Mouse (Mus musculus) MEL (cell line): ENCODE data around the gene Rab34. TPM values are rescaled to one million over a fixed set of nuclear protein-coding genes. Genes with fewer than 3 reads are reported as not detected.
A peak's percentile ranks its signal among the peaks of the same experiment; 100 is the strongest.

ENCODE experiments used
- DNase-seq: peaks from one replicate; pipeline ENCODE4 v3.0.0; 2011; ENCODE audit warnings: low read depth, low spot score
- H3K27ac ChIP-seq: 2 replicates; pipeline ENCODE4 v1.5.1; 2012; ENCODE audit warnings: low read depth, mild to moderate bottlenecking, control low read depth, low read length, moderate library complexity; ENCODE audit not compliant: control insufficient read depth
- H3K27me3 ChIP-seq, 2 experiments: fragments of 150-350 bp in 1 of 2; sonication (generic) in 1 of 2; 2 replicates each; pipeline ENCODE4 v1.6.1; 2012; ENCODE audit warnings: low read length in 2 of 2, mild to moderate bottlenecking in 2 of 2, improper control_type of control experiment in 1 of 2, moderate library complexity in 1 of 2; ENCODE audit not compliant: insufficient read depth in 2 of 2, control insufficient read depth in 1 of 2
- H3K36me3 ChIP-seq, 2 experiments: 2 replicates each; pipeline ENCODE4 v1.6.1; 2012 to 2014; ENCODE audit warnings: low read length in 2 of 2, improper control_type of control experiment in 1 of 2, inconsistent platforms in 1 of 2, mild to moderate bottlenecking in 1 of 2; ENCODE audit not compliant: insufficient read depth in 2 of 2, control insufficient read depth in 1 of 2
- H3K4me1 ChIP-seq, 2 experiments: fragments of 150-350 bp in 1 of 2; sonication (generic) in 1 of 2; 2 replicates each; pipeline ENCODE4 v1.6.1; 2012; ENCODE audit warnings: low read length in 2 of 2, improper control_type of control experiment in 1 of 2, mild to moderate bottlenecking in 1 of 2; ENCODE audit not compliant: insufficient read depth in 2 of 2, control insufficient read depth in 1 of 2
- H3K4me3 ChIP-seq, 2 experiments: fragments of 150-350 bp in 1 of 2; sonication (generic) in 1 of 2; 2 replicates each; pipeline ENCODE4 v1.5.1; 2012; ENCODE audit warnings: low read depth in 2 of 2, low read length in 2 of 2, mild to moderate bottlenecking in 2 of 2, moderate library complexity in 2 of 2, control low read depth in 1 of 2, improper control_type of control experiment in 1 of 2; ENCODE audit not compliant: control insufficient read depth in 1 of 2, insufficient read depth in 1 of 2
- H3K79me2 ChIP-seq: 2 replicates; pipeline ENCODE4 v1.6.1; 2012; ENCODE audit warnings: mild to moderate bottlenecking, low read length, moderate library complexity; ENCODE audit not compliant: control insufficient read depth, poor library complexity, insufficient read depth
- H3K9ac ChIP-seq: 2 replicates; pipeline ENCODE4 v1.6.1; 2012; ENCODE audit warnings: low read depth, mild to moderate bottlenecking, control low read depth, low read length, moderate library complexity; ENCODE audit not compliant: control insufficient read depth, poor library complexity, severe bottlenecking
- H3K9me3 ChIP-seq: fragments of 150-350 bp; sonication (generic); replicated peaks from 2 replicates; pipeline ENCODE4 v1.6.1; 2012; ENCODE audit warnings: mild to moderate bottlenecking, low read length, improper control_type of control experiment, moderate library complexity; ENCODE audit not compliant: insufficient read depth
- CHD1 ChIP-seq: IDR thresholded peaks from 2 replicates; pipeline ENCODE4 v1.6.1; 2012; ENCODE audit warnings: low read depth, mild to moderate bottlenecking, inconsistent platforms, low read length, improper control_type of control experiment
- CHD2 ChIP-seq: IDR thresholded peaks from 2 replicates; pipeline ENCODE4 v1.6.1; 2011; ENCODE audit warnings: low read length, improper control_type of control experiment
- CTCF ChIP-seq, 3 experiments: IDR thresholded peaks in 2 of 3; conservative IDR thresholded peaks in 1 of 3; 2 replicates each; pipeline ENCODE4 v1.5.1; 2011 to 2012; ENCODE audit warnings: low read length in 3 of 3, low read depth in 2 of 3, mild to moderate bottlenecking in 2 of 3, improper control_type of control experiment in 1 of 3, inconsistent platforms in 1 of 3, mixed read lengths in 1 of 3, moderate library complexity in 1 of 3; ENCODE audit not compliant: control insufficient read depth in 1 of 3, insufficient read depth in 1 of 3, poor library complexity in 1 of 3, severe bottlenecking in 1 of 3
- ELF1 ChIP-seq: IDR thresholded peaks from 2 replicates; pipeline ENCODE4 v1.6.1; 2014; ENCODE audit warnings: low read depth, mild to moderate bottlenecking, inconsistent platforms, low read length, improper control_type of control experiment, moderate library complexity
- EP300 ChIP-seq, 2 experiments: IDR thresholded peaks; 2 replicates each; pipeline ENCODE4 v1.6.1; 2011; ENCODE audit warnings: improper control_type of control experiment in 2 of 2, low read length in 2 of 2, low read depth in 1 of 2, mild to moderate bottlenecking in 1 of 2
- ETS1 ChIP-seq: IDR thresholded peaks from 2 replicates; pipeline ENCODE4 v1.6.1; 2012; ENCODE audit warnings: low read depth, mild to moderate bottlenecking, inconsistent platforms, low read length, improper control_type of control experiment, moderate library complexity
- GABPA ChIP-seq: IDR thresholded peaks from 2 replicates; pipeline ENCODE4 v1.6.1; 2012; ENCODE audit warnings: low read depth, mild to moderate bottlenecking, inconsistent platforms, low read length, improper control_type of control experiment, moderate library complexity
- GATA1 ChIP-seq: IDR thresholded peaks from 2 replicates; pipeline ENCODE4 v1.6.1; 2011; ENCODE audit warnings: low read depth, low read length, improper control_type of control experiment
- MAX ChIP-seq: IDR thresholded peaks from 2 replicates; pipeline ENCODE4 v1.6.1; 2011; ENCODE audit warnings: low read length, improper control_type of control experiment
- MAZ ChIP-seq: IDR thresholded peaks from 2 replicates; pipeline ENCODE4 v1.6.1; 2012; ENCODE audit warnings: low read depth, mild to moderate bottlenecking, inconsistent platforms, low read length, improper control_type of control experiment
- MEF2A ChIP-seq: IDR thresholded peaks from 2 replicates; pipeline ENCODE4 v1.6.1; 2014; ENCODE audit warnings: low read depth, mild to moderate bottlenecking, inconsistent platforms, low read length, improper control_type of control experiment; ENCODE audit not compliant: poor library complexity, insufficient replicate concordance, severe bottlenecking; ENCODE audit errors: extremely low read depth
- MXI1 ChIP-seq: IDR thresholded peaks from 2 replicates; pipeline ENCODE4 v1.6.1; 2011; ENCODE audit warnings: mild to moderate bottlenecking, low read depth, low read length, improper control_type of control experiment
- MYC ChIP-seq: IDR thresholded peaks from 2 replicates; pipeline ENCODE4 v1.6.1; 2011; ENCODE audit warnings: low read depth, mild to moderate bottlenecking, low read length, improper control_type of control experiment, moderate library complexity
- NELFE ChIP-seq: IDR thresholded peaks from 2 replicates; pipeline ENCODE4 v1.6.1; 2011; ENCODE audit warnings: low read depth, low read length, improper control_type of control experiment
- NRF1 ChIP-seq: IDR thresholded peaks from 2 replicates; pipeline ENCODE4 v1.6.1; 2014; ENCODE audit warnings: low read depth, mild to moderate bottlenecking, inconsistent platforms, low read length, improper control_type of control experiment, moderate library complexity; ENCODE audit not compliant: poor library complexity, insufficient read depth, severe bottlenecking
- POLR2A ChIP-seq, 2 experiments: IDR thresholded peaks; 2 replicates each; pipeline ENCODE4 v1.6.1; 2011 to 2012; ENCODE audit warnings: low read length in 2 of 2, mild to moderate bottlenecking in 2 of 2, control low read depth in 1 of 2, improper control_type of control experiment in 1 of 2, low read depth in 1 of 2, moderate library complexity in 1 of 2; ENCODE audit not compliant: control insufficient read depth in 1 of 2, insufficient read depth in 1 of 2, poor library complexity in 1 of 2
- RCOR1 ChIP-seq: IDR thresholded peaks from 2 replicates; pipeline ENCODE4 v1.6.1; 2012; ENCODE audit warnings: low read depth, mild to moderate bottlenecking, inconsistent platforms, low read length, improper control_type of control experiment
- SIN3A ChIP-seq: IDR thresholded peaks from 2 replicates; pipeline ENCODE4 v1.6.1; 2012; ENCODE audit warnings: low read length, improper control_type of control experiment, inconsistent platforms
- SMC3 ChIP-seq: IDR thresholded peaks from 2 replicates; pipeline ENCODE4 v1.6.1; 2011; ENCODE audit warnings: low read depth, low read length, improper control_type of control experiment
- TAL1 ChIP-seq: IDR thresholded peaks from 2 replicates; pipeline ENCODE4 v1.6.1; 2012; ENCODE audit warnings: mild to moderate bottlenecking, inconsistent platforms, low read length, moderate library complexity, mixed read lengths
- TCF12 ChIP-seq: IDR thresholded peaks from 2 replicates; pipeline ENCODE4 v1.6.1; 2014; ENCODE audit warnings: low read depth, mild to moderate bottlenecking, inconsistent platforms, low read length, improper control_type of control experiment, moderate library complexity
- USF1 ChIP-seq: IDR thresholded peaks from 2 replicates; pipeline ENCODE4 v1.6.1; 2014; ENCODE audit warnings: low read depth, mild to moderate bottlenecking, inconsistent platforms, low read length, improper control_type of control experiment, moderate library complexity
- USF2 ChIP-seq, 2 experiments: IDR thresholded peaks; 2 replicates each; pipeline ENCODE4 v1.6.1; 2011 to 2012; ENCODE audit warnings: improper control_type of control experiment in 2 of 2, low read length in 2 of 2, borderline replicate concordance in 1 of 2, inconsistent platforms in 1 of 2, low read depth in 1 of 2, mild to moderate bottlenecking in 1 of 2; ENCODE audit not compliant: insufficient read depth in 1 of 2
- ZC3H11A ChIP-seq: IDR thresholded peaks from 2 replicates; pipeline ENCODE4 v1.6.1; 2012; ENCODE audit warnings: low read depth, mild to moderate bottlenecking, inconsistent platforms, low read length, improper control_type of control experiment
- ZMIZ1 ChIP-seq: IDR thresholded peaks from 2 replicates; pipeline ENCODE4 v1.6.1; 2012; ENCODE audit warnings: low read depth, mild to moderate bottlenecking, inconsistent platforms, low read length, improper control_type of control experiment, moderate library complexity
- ZNF384 ChIP-seq: IDR thresholded peaks from 2 replicates; pipeline ENCODE4 v1.6.1; 2012; ENCODE audit warnings: low read depth, mild to moderate bottlenecking, inconsistent platforms, low read length, improper control_type of control experiment
- polyA plus RNA-seq, 2 experiments: library from polyadenylated mRNA; stranded (reverse) in 1 of 2; unstranded in 1 of 2; fragments of >175 nt in 1 of 2; fragments of >200 nt in 1 of 2; gene quantifications; 2 replicates each; pipeline versions ENCODE4 v1.2.1 to v1.2.4; 2012; ENCODE audit warnings: low replicate concordance in 2 of 2, low read depth in 1 of 2; ENCODE audit not compliant: insufficient read length in 2 of 2, insufficient read depth in 1 of 2, missing spikeins in 1 of 2
- total RNA-seq: library from RNA; depleted of rRNA; stranded (reverse); fragments of 300-350 nt; gene quantifications from 2 replicates; pipeline ENCODE4 v1.2.3, GENCODE M21; 2012

Rab34 gene
- total and polyA plus RNA-seq, 3 experiments: 20.8 to 42.9 TPM; not detected in 1

DNA sequence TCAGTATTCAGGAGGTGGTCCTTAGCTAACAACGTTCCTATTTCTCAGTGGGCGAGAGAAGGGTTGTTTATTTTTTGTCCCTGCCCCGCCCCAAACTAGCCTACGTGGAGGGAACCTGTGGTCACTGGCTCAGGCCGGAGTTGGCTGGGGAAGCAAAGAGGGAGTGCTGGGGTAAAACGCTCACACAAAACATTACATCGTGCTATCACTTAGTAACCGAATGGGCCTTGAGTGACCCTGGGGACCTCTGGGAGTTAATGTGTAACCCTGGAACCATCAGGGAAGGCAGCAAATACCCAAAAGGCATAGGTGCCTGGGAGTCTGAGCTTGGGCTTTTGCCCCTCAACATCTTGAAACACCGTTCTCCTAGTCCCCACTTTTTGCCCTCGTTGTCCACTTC, 10.8 kb upstream of the Rab34 start:
- peak overlapping the region; percentile 92 for H3K9ac ChIP-seq
- DNase-seq: peak; percentile 82
- peaks cover 22% of the 10 kb centered on the region for H3K79me2 ChIP-seq
- peaks cover 4 to 19% of the 10 kb centered on the region in 2 experiments; a peak in 2 of 4 replicates for H3K4me1 ChIP-seq
- peak overlapping the region; percentile 60 to 67 for H3K4me3 ChIP-seq
- H3K36me3 ChIP-seq: peaks cover 10 to 32% of the 10 kb centered on the region in 2 experiments
- H3K9me3 ChIP-seq: no peaks in the 10 kb centered on the region
- H3K27me3 ChIP-seq: no peaks in the 10 kb centered on the region
- peak overlapping the region; percentile 83 for H3K27ac ChIP-seq
- no peak for TF ChIP-seq RCOR1
- TF ChIP-seq USF2 (IDR thresholded peaks at IDR 0.05; ENCODE audit: borderline replicate concordance in 1 of 2, insufficient read depth in 1 of 2, low read depth in 1 of 2, low read length in 2 of 2): no peak
- TF ChIP-seq MAX: peak; percentile 68; the same call in 1 of the 2 replicates
- no peak for TF ChIP-seq GABPA
- TF ChIP-seq MXI1: peak; percentile 35; the same call in 1 of the 2 replicates
- no peak for TF ChIP-seq ETS1
- no peak for TF ChIP-seq CTCF (IDR thresholded peaks at IDR 0.05 in 2 of 3, conservative IDR thresholded peaks at IDR 0.05 in 1 of 3; ENCODE audit: control insufficient read depth in 1 of 3, insufficient read depth in 1 of 3, low read depth in 2 of 3, low read length in 3 of 3, poor library complexity in 1 of 3, severe bottlenecking in 1 of 3)
- TF ChIP-seq ZNF384: 0 out of 2 replicates have a peak, but pooled peaks have one; percentile 13
- TF ChIP-seq SMC3: no peak

DNA sequence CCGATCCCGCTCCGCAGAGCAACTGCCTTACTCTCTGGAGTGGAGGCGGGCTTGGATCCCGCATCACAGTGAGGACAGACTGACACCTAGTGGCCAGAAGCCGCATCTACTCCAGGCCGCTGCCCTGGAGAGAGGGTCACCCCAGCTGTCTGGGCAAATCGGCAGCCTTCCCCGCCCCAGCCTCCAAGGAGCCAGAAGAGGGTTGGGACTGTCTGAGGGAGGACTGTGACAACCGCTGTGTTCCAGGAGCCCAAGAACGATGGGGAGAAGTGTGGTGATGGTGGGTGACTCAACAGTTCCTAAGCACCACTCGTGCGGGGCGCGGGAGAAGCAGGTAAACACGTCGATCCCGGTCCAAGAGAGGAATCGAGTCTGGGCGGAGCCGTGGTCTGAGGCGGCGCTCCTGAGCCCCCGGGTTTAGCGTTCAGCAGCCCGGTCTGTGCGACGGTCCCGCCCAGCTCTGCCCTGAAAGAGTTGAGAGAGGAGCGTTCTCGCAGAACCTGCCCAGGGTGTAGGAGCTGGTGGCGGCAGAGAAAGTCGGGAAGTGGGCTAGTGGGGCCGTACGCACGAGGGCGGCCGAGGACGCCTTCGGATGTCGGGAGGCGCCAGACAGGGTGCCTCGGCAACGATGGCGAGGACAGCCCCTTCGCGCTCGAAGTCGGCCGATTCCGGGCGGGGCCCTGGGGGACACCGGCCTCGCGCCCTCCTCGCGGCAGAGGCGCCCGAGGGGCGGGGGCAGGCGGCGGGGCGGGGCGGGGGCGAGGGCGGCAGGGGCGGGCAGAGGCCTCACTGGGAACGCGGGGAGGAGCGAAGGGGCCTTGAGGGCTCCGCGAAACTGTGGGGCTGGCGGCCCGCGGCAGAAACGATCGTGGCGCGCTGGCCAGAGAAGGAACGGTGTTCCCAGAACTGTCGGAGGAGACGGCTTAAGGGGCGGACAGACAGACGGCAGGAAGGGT, 10.0 kb upstream of the Rab34 start:
- DNase-seq: peak; percentile 98
- peak overlapping the region; percentile 92 for H3K9ac ChIP-seq
- no peaks in the 10 kb centered on the region for H3K27me3 ChIP-seq
- peaks cover 4 to 19% of the 10 kb centered on the region in 2 experiments; a peak in 2 of 4 replicates for H3K4me1 ChIP-seq
- H3K27ac ChIP-seq: peak overlapping the region; percentile 96
- no peaks in the 10 kb centered on the region for H3K9me3 ChIP-seq
- H3K36me3 ChIP-seq: peaks cover 12 to 32% of the 10 kb centered on the region in 2 experiments
- H3K79me2 ChIP-seq: peaks cover 29% of the 10 kb centered on the region
- peak overlapping the region; percentile 67 to 81 for H3K4me3 ChIP-seq
- TF ChIP-seq NRF1 (0 out of 2 replicates have a peak, but pooled peaks have one; percentile 22), MYC (peak; percentile 26; the same call in 1 of the 2 replicates), ZC3H11A (peak; percentile 78), SIN3A (peak; percentile 89), CHD1 (peak; percentile 29; the same call in 1 of the 2 replicates), CTCF (IDR thresholded peaks at IDR 0.05 in 2 of 3, conservative IDR thresholded peaks at IDR 0.05 in 1 of 3; ENCODE audit: control insufficient read depth in 1 of 3, insufficient read depth in 1 of 3, low read depth in 2 of 3, low read length in 3 of 3, poor library complexity in 1 of 3, severe bottlenecking in 1 of 3) (peak; percentile 94 to 99 (median 99)), GATA1 (no peak), CHD2 (no peak), TAL1 (no peak), NELFE (peak; percentile 81), GABPA (0 out of 2 replicates have a peak, but pooled peaks have one; percentile 17), EP300 (IDR thresholded peaks at IDR 0.05; ENCODE audit: low read depth in 1 of 2, low read length in 2 of 2) (no peak; a peak in 1 of 4 replicates), MAZ (peak; percentile 64; the same call in 1 of the 2 replicates), TCF12 (peak; percentile 46), POLR2A (IDR thresholded peaks at IDR 0.05; ENCODE audit: control insufficient read depth in 1 of 2, insufficient read depth in 1 of 2, low read depth in 1 of 2, low read length in 2 of 2, poor library complexity in 1 of 2) (peak; percentile 63 to 72; a peak in 3 of 4 replicates), ZNF384 (no peak), ELF1 (peak; percentile 23), MEF2A (no peak), MAX (0 out of 2 replicates have a peak, but pooled peaks have one; percentile 8), ZMIZ1 (peak; percentile 81), SMC3 (peak; percentile 83), USF1 (0 out of 2 replicates have a peak, but pooled peaks have one; percentile 3)
